12 mouse cellular contexts compared by ENCODE assay signal in the genomic region with DNA sequence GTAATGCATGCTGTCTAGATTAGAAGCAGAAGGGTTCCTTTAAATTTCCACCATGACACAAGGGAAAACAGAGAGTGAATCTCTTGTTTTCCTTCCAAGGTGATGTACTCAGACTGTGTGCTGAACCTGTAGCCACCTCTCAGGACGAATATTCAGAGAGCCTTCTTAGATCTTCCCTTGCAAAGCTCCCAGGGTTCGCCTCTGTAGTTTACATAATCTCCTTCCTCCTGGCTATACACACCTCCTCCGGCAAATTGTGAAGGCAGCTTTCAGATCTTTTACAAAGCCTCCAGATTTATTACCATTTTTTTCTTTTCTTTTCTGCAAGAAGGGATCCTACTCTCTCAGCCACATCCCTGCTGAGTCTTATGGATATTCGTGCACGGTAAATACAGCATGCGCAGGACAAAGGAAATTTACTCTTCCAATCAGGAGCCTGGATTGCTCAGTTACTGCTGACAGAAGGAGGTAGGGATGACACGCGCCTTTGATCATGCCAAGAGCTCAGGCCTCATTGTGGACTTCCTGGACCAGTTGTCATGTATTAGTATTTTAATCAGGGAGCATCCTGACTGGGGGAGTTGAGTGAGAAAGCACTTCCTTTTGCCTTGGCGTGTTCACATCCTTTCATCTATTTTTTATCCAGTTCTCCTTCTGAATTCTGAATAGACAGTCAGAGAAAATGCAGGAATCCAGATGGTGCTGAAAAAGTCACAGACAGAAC.
DNase-seq lines count a peak whose midpoint lies in the region; ATAC-seq and TF ChIP-seq lines count a peak whose summit lies in the region.
"Had no signal": no experiment of that assay in that cellular context is flagged by ENCODE, and none has a peak within 500 bp of the region (broad histone marks: within the 10 kb centered on the region; RNA-seq: fewer than 3 reads in every experiment).

No protein-coding gene starts in this region.

- peak overlapping the region; percentile 27 for H3K4me2 ChIP-seq in midbrain, embryonic 12.5 days (replicated peaks)

- peak; percentile 82 for ATAC-seq in midbrain, embryonic 12.5 days (ENCODE audit: low FRiP score, low read depth)
- ATAC-seq in activated CD4-positive, CD25-positive, alpha-beta regulatory T cell, adult 4 months: no peak

- H3K4me1 ChIP-seq in testis, adult 2 months (ENCODE audit: control insufficient read depth, insufficient read depth, low read length): no peaks in the 10 kb centered on the region
- H3K4me1 ChIP-seq in midbrain, embryonic 12.5 days: 0 out of 2 replicates have a peak, but pooled peaks cover 7% of the 10 kb centered on the region

- DNase-seq in testis, postnatal 10 days (ENCODE audit: low spot score): no peak
- DNase-seq in layer of hippocampus, adult 18-20 months (ENCODE audit: low spot score in 2 of 2): peak; percentile 64 to 84
- no peak for DNase-seq in ovary, postnatal 10 days (ENCODE audit: low spot score)
- DNase-seq in urinary bladder, adult 2 months (ENCODE audit: low spot score): no peak
- no peak for DNase-seq in natural killer cell, adult 2 months (ENCODE audit: low spot score in 2 of 2)
- DNase-seq: heart, postnatal 4 days; thymus, postnatal 4 days had no signal

- H3K9ac ChIP-seq in midbrain, embryonic 12.5 days (replicated peaks): no peak overlapping the region

- no peak for TF ChIP-seq CTCF in testis, adult 2 months (IDR thresholded peaks at IDR 0.05; ENCODE audit: control insufficient read depth, insufficient read depth, insufficient replicate concordance, low read depth, low read length)

- H3K4me3 ChIP-seq in testis, adult 2 months (ENCODE audit: control insufficient read depth, low read depth, low read length): no peak overlapping the region
- no peak overlapping the region for H3K4me3 ChIP-seq in midbrain, embryonic 12.5 days
- H3K4me3 ChIP-seq: myocyte had no signal

- no peaks in the 10 kb centered on the region for H3K36me3 ChIP-seq in testis, adult 2 months (ENCODE audit: control insufficient read depth, insufficient read depth, low read length)
- no peaks in the 10 kb centered on the region for H3K36me3 ChIP-seq in midbrain, embryonic 12.5 days

- H3K27ac ChIP-seq in testis, adult 2 months (ENCODE audit: control insufficient read depth, insufficient read depth, low read depth, low read length): peak overlapping the region; percentile 7; the same call in 1 of the 2 replicates
- peak overlapping the region; percentile 15 for H3K27ac ChIP-seq in midbrain, embryonic 12.5 days (replicated peaks)

- no peaks in the 10 kb centered on the region for H3K27me3 ChIP-seq in testis, adult 2 months (ENCODE audit: control insufficient read depth, insufficient read depth, low read length)
- H3K27me3 ChIP-seq in midbrain, embryonic 12.5 days: no peaks in the 10 kb centered on the region
- H3K27me3 ChIP-seq: CH12.LX had no signal

- no peak for TF ChIP-seq POLR2A in testis, adult 2 months (IDR thresholded peaks at IDR 0.05; ENCODE audit: control insufficient read depth, low read depth, low read length)

- WGBS in midbrain, embryonic 12.5 days: 15% methylated on average over 9 of the region's 9 CpGs

- no peaks in the 10 kb centered on the region for H3K9me3 ChIP-seq in midbrain, embryonic 12.5 days

Comparison
In these comparisons a context has a peak if more than half of its experiments do, and no peak if none do; other contexts are left out.
1. DNase-seq: peak in layer of hippocampus, adult 18-20 months (2 of 2); none in testis, postnatal 10 days (single experiment), ovary, postnatal 10 days (single experiment), urinary bladder, adult 2 months (single experiment) and natural killer cell, adult 2 months (0 of 2).